Mouse (Mus musculus) myocyte (in vitro differentiated cells): ENCODE data around the gene Mip.

Experiments
- CEBPB ChIP-seq: IDR thresholded peaks from 2 replicates; pipeline ENCODE4 v1.6.1; 2011; ENCODE audit warnings: mild to moderate bottlenecking, moderate library complexity; ENCODE audit not compliant: poor library complexity, insufficient read depth, severe bottlenecking
- MAX ChIP-seq: IDR thresholded peaks from one replicate; pipeline ENCODE4 v1.6.1; 2011; ENCODE audit warnings: low read depth, mild to moderate bottlenecking, control low read depth
- MYOG ChIP-seq, 3 experiments: IDR thresholded peaks; one replicate each; pipeline ENCODE4 v1.6.1; 2011; ENCODE audit warnings: control low read depth in 2 of 3, low read depth in 2 of 3, mild to moderate bottlenecking in 2 of 3; ENCODE audit not compliant: insufficient read length in 2 of 3, control insufficient read depth in 1 of 3, insufficient read depth in 1 of 3
- POLR2A ChIP-seq: IDR thresholded peaks from one replicate; pipeline ENCODE4 v1.6.1; 2011; ENCODE audit warnings: low read depth, mild to moderate bottlenecking, control low read depth, moderate library complexity; ENCODE audit not compliant: insufficient read length
- POLR2AphosphoS2 ChIP-seq: IDR thresholded peaks from one replicate; pipeline ENCODE4 v1.6.1; 2011; ENCODE audit warnings: low read depth, control low read depth; ENCODE audit not compliant: insufficient read length
- REST ChIP-seq: IDR thresholded peaks from one replicate; pipeline ENCODE4 v1.6.1; 2011; ENCODE audit warnings: mild to moderate bottlenecking, control low read depth, moderate library complexity; ENCODE audit not compliant: insufficient read depth, insufficient read length
- SRF ChIP-seq: IDR thresholded peaks from one replicate; pipeline ENCODE4 v1.6.1; 2011; ENCODE audit warnings: low read depth; ENCODE audit not compliant: control insufficient read depth, insufficient read length
- TCF12 ChIP-seq: IDR thresholded peaks from one replicate; pipeline ENCODE4 v1.6.1; 2011; ENCODE audit warnings: mild to moderate bottlenecking, control low read depth; ENCODE audit not compliant: poor library complexity, insufficient read depth, severe bottlenecking
- USF1 ChIP-seq: IDR thresholded peaks from one replicate; pipeline ENCODE4 v1.6.1; 2011; ENCODE audit warnings: low read depth, mild to moderate bottlenecking, control low read depth, moderate library complexity

DNA sequence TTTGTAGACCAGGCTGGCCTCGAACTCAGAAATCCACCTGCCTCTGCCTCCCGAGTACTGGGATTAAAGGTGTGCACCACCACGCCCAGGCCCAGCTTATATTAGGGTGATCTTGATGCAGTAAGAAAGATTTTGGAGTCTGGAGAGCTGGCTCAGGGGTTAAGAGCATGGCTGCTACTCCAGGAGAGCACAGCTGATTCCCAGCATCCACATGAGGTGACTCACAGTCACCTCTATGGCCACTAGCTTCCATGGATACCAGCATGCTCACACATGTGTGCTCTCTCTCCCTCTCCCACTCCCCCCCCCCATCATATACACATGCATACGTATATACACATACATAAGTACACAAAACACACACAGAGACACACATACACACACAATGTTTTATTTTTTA, 48.3 kb upstream of the Mip start:
- no peak for TF ChIP-seq POLR2A
- TF ChIP-seq MAX: no peak
- TF ChIP-seq USF1: no peak
- no peak for TF ChIP-seq TCF12
- no peak for TF ChIP-seq CEBPB
- no peak for TF ChIP-seq POLR2AphosphoS2
- no peak for TF ChIP-seq MYOG (IDR thresholded peaks at IDR 0.05; ENCODE audit: control insufficient read depth in 1 of 3, insufficient read depth in 1 of 3, insufficient read length in 2 of 3, low read depth in 2 of 3)
- no peak for TF ChIP-seq SRF
- no peak for TF ChIP-seq REST
